Mouse (Mus musculus): Measurements from ENCODE around the gene Gm20388.

DNA sequence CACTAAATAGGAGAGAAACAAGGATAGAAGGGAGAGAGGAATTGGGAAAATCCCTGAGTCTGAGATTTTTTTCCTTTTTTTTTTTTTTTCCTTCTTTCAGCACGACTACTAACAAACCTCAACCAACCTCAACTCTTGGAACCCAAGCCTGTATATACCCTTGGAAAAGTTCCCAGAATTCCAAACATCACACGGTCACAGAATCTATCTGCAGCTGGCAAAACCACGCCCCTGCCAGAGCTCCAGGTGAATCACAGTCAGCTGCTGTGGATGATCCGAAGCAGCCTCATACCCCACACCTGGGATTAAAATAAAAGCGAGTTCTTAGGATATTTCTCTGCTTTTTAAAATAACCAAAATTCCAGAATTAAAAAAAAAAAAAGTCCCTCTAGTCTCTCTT, 2431.7 kb downstream of the Gm20388 start:
- no peak for TF ChIP-seq CTCF (conservative IDR thresholded peaks at IDR 0.05; ENCODE audit: insufficient read depth, insufficient read length, low read depth, low read length)
- TF ChIP-seq POLR2A (IDR thresholded peaks at IDR 0.05; ENCODE audit: low read depth, low read length): no peak

Data from kidney, adult 2 months (tissue).